Mouse (Mus musculus) midbrain, embryonic 12.5 days (tissue): Measurements from ENCODE around the gene Chd1l. TPM values are rescaled to one million over a fixed set of nuclear protein-coding genes. Genes with fewer than 3 reads are reported as not detected.

Experiments used
- polyA plus RNA-seq: library from polyadenylated mRNA; unstranded; fragments of >200 nt; fragmentation: Nextera tagmentation; extraction: Ambion mirVana; gene quantifications from 2 replicates; pipeline ENCODE4 v1.2.1, GENCODE M21; 2016

Chd1l gene
- polyA plus RNA-seq, 1 experiment from 2014 or later, result 16.4 TPM

Other genes with a start within 250 kb of the Chd1l start
- not detected in 2 replicates for gene Olfr1402, start 188.2 kb downstream of the Chd1l start, polyA plus RNA-seq
- 0.46 and 0.85 TPM in 2 replicates for gene Fmo5, start 18.6 kb upstream of the Chd1l start, polyA plus RNA-seq
- 8.4 and 9.3 TPM in 2 replicates for gene Prkab2, start 48.0 kb upstream of the Chd1l start, polyA plus RNA-seq
- not detected in 2 replicates for gene Gm17651, start 64.5 kb upstream of the Chd1l start, polyA plus RNA-seq